Mouse (Mus musculus) lung, embryonic 15.5 days (tissue): ENCODE results near the gene Zfp92. TPM values are rescaled to one million over a fixed set of nuclear protein-coding genes. Genes with fewer than 3 reads are reported as not detected.

Experiments used
- ATAC-seq: fragments of 200-750 bp; cut with Nextera tagmentation; 2 replicates; pipeline ENCODE4 v1.8.0; 2017; ENCODE audit warnings: moderate number of reproducible peaks, borderline replicate concordance; ENCODE audit not compliant: low FRiP score, low TSS enrichment; ENCODE audit errors: extremely low read depth
- H3K27ac ChIP-seq: fragments of 300-500 bp; sonication (generic); 2 replicates; pipeline ENCODE4 v1.5.1; 2015; ENCODE audit warnings: moderate library complexity, mild to moderate bottlenecking, inconsistent platforms
- H3K27me3 ChIP-seq: fragments of 300-500 bp; sonication (generic); 2 replicates; pipeline ENCODE4 v1.6.1; 2015; ENCODE audit warnings: inconsistent platforms
- H3K36me3 ChIP-seq: fragments of 300-500 bp; sonication (generic); 2 replicates; pipeline ENCODE4 v1.6.1; 2015; ENCODE audit warnings: inconsistent platforms
- H3K4me1 ChIP-seq: fragments of 300-500 bp; sonication (generic); 2 replicates; pipeline ENCODE4 v1.6.1; 2015; ENCODE audit warnings: inconsistent platforms
- H3K4me2 ChIP-seq: fragments of 300-500 bp; sonication (generic); 2 replicates; pipeline ENCODE4 v1.6.1; 2015; ENCODE audit warnings: inconsistent platforms, mild to moderate bottlenecking, moderate library complexity
- H3K4me3 ChIP-seq: fragments of 300-500 bp; sonication (generic); 2 replicates; pipeline ENCODE4 v1.5.1; 2015; ENCODE audit warnings: mild to moderate bottlenecking, inconsistent platforms
- H3K9ac ChIP-seq: fragments of 300-500 bp; sonication (generic); 2 replicates; pipeline ENCODE4 v1.6.1; 2015; ENCODE audit warnings: inconsistent platforms
- H3K9me3 ChIP-seq: fragments of 300-500 bp; sonication (generic); 2 replicates; pipeline ENCODE4 v1.6.1; 2016; ENCODE audit warnings: inconsistent platforms
- WGBS: fragments of 180-500 bp; shearing (Covaris S2); methylation state at CpG from one replicate; pipeline ENCODE4 v1.1.7; 2015; 5-methylcytosine and 5-hydroxymethylcytosine counted together
- polyA plus RNA-seq: library from polyadenylated mRNA; unstranded; fragments of >200 nt; fragmentation: Nextera tagmentation; extraction: Ambion mirVana; gene quantifications from 2 replicates; pipeline ENCODE4 v1.2.1, GENCODE M21; 2015

Zfp92 gene
- polyA plus RNA-seq, 1 experiment from 2014 or later = 0.19 TPM

DNA sequence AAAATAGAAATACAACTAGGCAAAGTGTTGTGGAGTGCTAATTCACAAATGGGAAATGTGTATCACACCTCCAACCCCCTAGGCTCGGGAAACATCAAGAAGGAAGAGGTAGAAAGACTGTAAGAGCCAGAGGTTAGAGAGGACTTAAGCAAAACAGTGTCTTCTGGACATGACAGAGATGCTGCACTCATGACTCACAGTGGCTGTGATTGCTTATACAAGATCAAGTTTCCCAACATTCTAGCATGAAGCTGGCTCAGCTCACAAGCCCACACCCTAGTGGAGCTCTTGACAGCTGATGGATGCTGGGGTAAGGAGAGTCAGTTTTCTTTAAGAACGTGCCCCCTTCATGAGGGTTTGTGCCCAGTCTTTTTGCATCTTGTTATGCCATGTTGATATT lies 30.5 kb downstream of the Zfp92 start:
- no peaks in the 10 kb centered on the region for H3K27me3 ChIP-seq
- H3K9me3 ChIP-seq = no peaks in the 10 kb centered on the region
- H3K4me3 ChIP-seq = no peak overlapping the region
- H3K27ac ChIP-seq = no peak overlapping the region
- no peak overlapping the region for H3K9ac ChIP-seq
- WGBS = 49% methylated on average over 2 of the region's 2 CpGs
- ATAC-seq = no peak
- H3K4me1 ChIP-seq = no peaks in the 10 kb centered on the region
- no peak overlapping the region for H3K4me2 ChIP-seq
- H3K36me3 ChIP-seq = no peaks in the 10 kb centered on the region

DNA sequence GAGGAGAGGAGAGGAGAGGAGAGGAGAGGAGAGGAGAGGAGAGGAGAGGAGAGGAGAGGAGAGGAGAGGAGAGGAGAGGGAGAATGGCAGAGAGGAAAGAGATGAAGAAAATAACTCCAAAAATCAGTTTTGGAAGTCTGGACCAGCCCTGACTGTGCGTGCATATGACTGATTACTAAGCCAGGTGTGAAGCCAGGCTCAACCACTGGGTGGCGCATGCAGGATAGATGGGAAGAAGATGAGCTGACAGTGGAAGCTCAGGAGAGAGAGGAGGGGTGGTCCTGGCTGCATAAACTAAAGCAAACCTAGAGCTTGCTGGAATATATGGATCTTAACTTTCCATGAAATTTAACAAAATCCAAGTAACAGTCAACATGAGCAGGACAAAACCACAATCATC lies 41.1 kb downstream of the Zfp92 start:
- WGBS = 24% methylated on average over 2 of the region's 2 CpGs
- Histone ChIP-seq H3K9ac (no peak overlapping the region), H3K36me3 (no peaks in the 10 kb centered on the region), H3K4me2 (no peak overlapping the region), H3K4me3 (no peak overlapping the region), H3K27me3 (no peaks in the 10 kb centered on the region), H3K9me3 (no peaks in the 10 kb centered on the region), H3K4me1 (no peaks in the 10 kb centered on the region), H3K27ac (no peak overlapping the region)
- ATAC-seq = no peak

DNA sequence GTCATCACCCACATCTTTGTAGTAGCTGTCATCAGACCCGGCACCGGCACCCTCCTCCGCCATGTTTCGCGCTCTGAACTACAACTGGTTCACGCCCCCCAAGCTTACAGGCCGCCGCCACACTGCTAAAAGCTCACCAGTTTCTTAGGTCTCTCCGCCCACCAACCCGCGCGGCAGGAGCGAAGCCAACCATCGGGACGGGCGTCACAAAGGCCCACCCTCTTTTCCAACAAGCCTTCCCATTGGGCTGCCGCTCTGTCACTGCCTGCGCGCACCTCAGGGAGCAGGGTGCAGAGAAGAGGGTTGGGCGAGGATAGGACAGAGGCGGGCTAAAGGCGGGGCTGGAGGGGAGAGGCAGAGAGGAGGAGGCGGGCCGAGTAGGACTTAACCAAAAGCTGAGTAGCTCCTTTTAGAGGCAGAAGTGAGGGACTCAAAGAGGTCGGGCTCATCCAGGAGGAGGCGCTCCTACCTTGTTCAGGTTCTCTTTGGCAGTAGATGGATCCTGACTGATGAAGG lies 48.0 kb downstream of the Zfp92 start, which contains the start of gene Haus7:
TSS of gene Haus7 (minus strand) at position 168 of the 516 bp plus-strand sequence.
- peak within 1 kb of the TSS; percentile 63 for H3K4me2 ChIP-seq
- 15% methylated on average over 26 of the region's 26 CpGs for WGBS
- H3K4me3 ChIP-seq = peak within 1 kb of the TSS; percentile 55
- H3K36me3 ChIP-seq = no peaks in the 10 kb centered on the region
- H3K9me3 ChIP-seq = no peaks in the 10 kb centered on the region
- peak within 1 kb of the TSS; percentile 49 for H3K9ac ChIP-seq
- no peaks in the 10 kb centered on the region for H3K4me1 ChIP-seq
- H3K27ac ChIP-seq = no peak within 1 kb of the TSS
- H3K27me3 ChIP-seq = no peaks in the 10 kb centered on the region
- ATAC-seq = peak; percentile 100

DNA sequence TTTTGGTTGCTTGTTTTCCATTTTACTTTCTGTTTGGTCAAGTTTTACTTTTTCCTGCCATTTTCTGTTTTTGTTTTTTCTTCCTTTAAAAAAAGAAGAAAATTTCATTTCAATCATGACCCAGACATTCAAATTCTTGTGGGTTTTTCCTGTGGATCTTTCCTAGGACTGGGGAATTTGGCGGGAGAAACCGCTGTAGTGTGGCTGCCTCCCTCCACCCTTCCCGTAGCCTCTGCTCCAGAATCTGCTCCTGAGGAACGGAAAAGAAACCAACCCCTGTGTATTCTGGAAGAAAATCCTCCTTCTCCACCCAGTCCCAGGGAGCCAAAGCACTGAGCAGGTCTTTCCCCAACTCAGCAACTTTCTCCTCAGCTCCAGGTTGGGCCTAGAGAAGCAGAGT lies 49.9 kb downstream of the Zfp92 start:
- Histone ChIP-seq H3K9me3 (no peaks in the 10 kb centered on the region), H3K4me2 (no peak overlapping the region), H3K4me1 (peaks cover 2% of the 10 kb centered on the region), H3K27ac (no peak overlapping the region), H3K36me3 (no peaks in the 10 kb centered on the region), H3K9ac (no peak overlapping the region), H3K4me3 (no peak overlapping the region), H3K27me3 (no peaks in the 10 kb centered on the region)
- no peak for ATAC-seq
- WGBS = 71% methylated on average over 4 of the region's 4 CpGs

DNA sequence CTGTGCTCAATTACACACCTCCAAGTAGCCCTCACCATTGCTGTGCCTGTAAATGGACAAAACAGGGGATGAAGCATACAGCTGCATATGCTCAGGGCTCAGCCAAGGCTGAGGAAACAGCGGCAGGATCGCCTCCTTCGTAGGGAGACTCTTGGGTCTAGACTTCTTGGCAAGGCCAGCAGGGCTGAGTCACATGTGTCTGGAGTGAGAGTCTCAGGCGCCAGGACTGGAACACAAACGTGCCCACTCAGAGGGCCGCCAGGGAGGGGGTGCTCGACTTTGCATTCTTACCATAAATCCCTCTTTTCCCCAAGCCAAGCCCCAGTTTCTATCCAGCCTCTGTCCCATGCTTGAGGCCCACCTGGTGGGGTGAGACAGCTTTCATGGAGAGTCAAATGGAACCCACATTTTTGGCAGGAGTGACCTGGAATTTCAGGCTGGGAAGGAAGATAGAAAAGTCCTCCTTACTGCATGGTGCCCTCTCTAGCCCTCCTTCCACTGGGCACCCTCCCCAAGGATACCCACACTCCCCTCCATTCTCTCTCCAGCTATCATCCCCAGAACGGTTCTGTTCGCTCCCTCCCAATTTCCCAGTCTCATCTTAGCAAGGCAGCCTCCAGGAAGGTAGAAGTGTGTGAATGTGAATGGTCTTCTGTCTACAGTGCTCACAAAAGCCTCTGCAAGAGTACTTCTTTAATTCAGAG lies 54.7 kb downstream of the Zfp92 start:
- Histone ChIP-seq H3K27ac (peak overlapping the region; percentile 63), H3K4me3 (no peak overlapping the region), H3K27me3 (no peaks in the 10 kb centered on the region), H3K4me1 (peaks cover 34% of the 10 kb centered on the region), H3K36me3 (no peaks in the 10 kb centered on the region), H3K9ac (no peak overlapping the region), H3K4me2 (no peak overlapping the region), H3K9me3 (no peaks in the 10 kb centered on the region)
- ATAC-seq = peak; percentile 77
- WGBS = 41% methylated on average over 9 of the region's 9 CpGs

DNA sequence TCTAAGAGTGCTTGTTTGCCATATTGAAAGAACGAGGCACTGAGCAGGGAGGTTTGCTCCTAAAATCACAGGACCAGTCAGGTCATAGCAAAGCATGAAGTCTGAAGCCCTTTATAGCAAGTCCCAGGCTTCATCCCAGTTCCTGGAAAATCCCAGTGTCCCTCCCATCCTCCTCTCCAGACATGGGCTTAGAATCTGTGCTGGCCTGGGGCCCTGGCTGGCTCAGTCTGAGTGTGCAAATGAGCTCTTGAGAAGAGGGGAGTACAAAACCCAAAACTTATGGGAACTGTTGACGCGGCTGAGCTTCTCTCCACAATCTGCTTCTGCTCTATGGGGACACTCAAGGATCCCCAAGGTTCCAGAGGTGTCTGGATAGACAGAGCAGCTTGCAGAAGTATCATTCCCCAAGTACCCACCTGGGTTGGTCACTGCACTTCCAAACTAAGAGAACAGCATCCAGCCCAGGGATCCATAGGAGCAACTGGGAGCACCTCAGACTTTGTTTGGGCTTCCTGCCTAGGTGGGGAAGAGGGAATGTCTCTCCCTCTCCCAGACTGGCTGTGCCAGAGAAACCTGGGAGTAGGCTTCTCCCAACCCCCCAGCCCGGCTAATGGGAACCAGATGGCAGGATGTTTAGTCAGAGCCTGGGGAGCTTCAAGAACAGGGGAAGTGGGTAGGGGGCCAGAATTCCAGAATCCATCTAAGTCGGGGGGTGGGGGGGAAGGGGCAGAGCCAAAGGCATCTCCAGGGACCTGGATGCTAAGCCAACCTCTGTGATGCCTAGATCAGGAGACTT lies 56.7 kb downstream of the Zfp92 start:
- Histone ChIP-seq H3K9ac (no peak overlapping the region), H3K27me3 (no peaks in the 10 kb centered on the region), H3K4me1 (peaks cover 34% of the 10 kb centered on the region), H3K9me3 (no peaks in the 10 kb centered on the region), H3K4me3 (no peak overlapping the region), H3K27ac (peak overlapping the region; percentile 90), H3K4me2 (no peak overlapping the region), H3K36me3 (no peaks in the 10 kb centered on the region)
- peak; percentile 58; the same call in 1 of the 2 replicates for ATAC-seq
- 47% methylated on average over 5 of the region's 5 CpGs for WGBS

DNA sequence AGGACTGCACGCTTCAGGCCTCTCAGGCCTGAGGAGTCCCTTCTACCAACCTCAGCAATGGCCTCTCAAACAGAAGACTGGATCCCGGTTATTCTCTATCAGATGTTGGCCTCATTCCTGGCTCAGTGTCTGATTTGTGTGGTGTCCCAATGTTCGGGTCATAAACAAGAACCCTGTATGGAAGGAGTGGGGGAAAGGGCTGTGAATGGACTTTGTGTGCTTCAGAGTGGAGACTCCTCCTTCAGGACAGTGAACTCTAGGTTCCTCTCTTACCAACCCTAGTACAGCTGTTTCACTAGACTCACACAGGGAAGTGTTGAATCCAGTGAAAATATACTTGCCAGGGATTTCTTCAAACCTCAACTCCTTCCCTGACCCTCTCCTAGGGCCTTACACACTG lies 57.4 kb downstream of the Zfp92 start:
- ATAC-seq = peak; percentile 54; the same call in 1 of the 2 replicates
- Histone ChIP-seq H3K4me2 (no peak overlapping the region), H3K9ac (no peak overlapping the region), H3K27ac (peak overlapping the region; percentile 90), H3K9me3 (no peaks in the 10 kb centered on the region), H3K36me3 (no peaks in the 10 kb centered on the region), H3K27me3 (no peaks in the 10 kb centered on the region), H3K4me3 (no peak overlapping the region), H3K4me1 (peaks cover 34% of the 10 kb centered on the region)
- WGBS = 47% methylated on average over 3 of the region's 3 CpGs

DNA sequence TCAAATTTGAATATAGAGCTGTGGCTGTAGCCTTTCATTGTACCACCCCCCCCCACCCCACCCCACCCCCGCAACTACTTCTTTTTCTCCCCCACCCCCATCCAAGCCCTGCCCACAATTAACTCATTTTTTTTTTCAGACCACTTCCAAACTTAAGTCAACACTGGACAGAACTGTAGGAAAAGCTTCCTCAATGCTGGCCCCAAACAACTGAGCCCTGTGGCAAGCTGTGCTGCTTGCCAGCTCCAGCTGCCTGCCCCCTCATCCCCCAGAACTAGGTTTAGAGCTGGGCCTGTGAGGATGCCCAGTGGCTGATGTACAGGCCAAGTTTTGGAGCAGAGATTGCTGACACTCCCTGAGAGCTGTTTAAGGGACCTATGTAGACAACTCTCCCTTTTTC lies 57.9 kb downstream of the Zfp92 start:
- no peak overlapping the region for H3K4me3 ChIP-seq
- no peak overlapping the region for H3K4me2 ChIP-seq
- H3K9me3 ChIP-seq = no peaks in the 10 kb centered on the region
- 36% methylated on average over 1 of the region's 1 CpGs for WGBS
- H3K27ac ChIP-seq = peak overlapping the region; percentile 90
- no peaks in the 10 kb centered on the region for H3K36me3 ChIP-seq
- H3K9ac ChIP-seq = no peak overlapping the region
- peaks cover 34% of the 10 kb centered on the region for H3K4me1 ChIP-seq
- ATAC-seq = peak; percentile 2; the same call in 1 of the 2 replicates
- no peaks in the 10 kb centered on the region for H3K27me3 ChIP-seq

DNA sequence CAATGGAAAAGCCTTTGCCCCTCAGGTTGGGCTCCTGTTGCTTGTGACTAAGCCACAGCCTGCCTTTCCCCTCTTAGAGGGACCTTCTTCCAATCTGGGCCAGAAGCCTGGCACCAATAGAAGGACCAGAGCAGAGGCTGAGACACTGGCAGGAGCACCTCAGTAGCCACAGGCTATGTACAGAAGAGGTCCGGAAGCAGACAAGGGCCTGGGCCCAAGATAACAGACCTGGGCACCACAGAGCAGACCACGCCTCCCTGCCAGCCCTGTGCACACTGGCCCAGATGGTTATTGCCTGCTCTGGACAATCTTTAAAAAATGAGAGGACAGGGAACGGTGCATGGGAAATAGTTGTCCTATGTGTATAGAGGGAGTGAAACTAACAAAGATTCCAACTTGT lies 60.9 kb downstream of the Zfp92 start:
- no peaks in the 10 kb centered on the region; the same call in 1 of the 2 replicates for H3K27me3 ChIP-seq
- no peak for ATAC-seq
- H3K9ac ChIP-seq = no peak overlapping the region
- 83% methylated on average over 3 of the region's 3 CpGs for WGBS
- no peaks in the 10 kb centered on the region for H3K36me3 ChIP-seq
- H3K4me2 ChIP-seq = no peak overlapping the region
- H3K4me1 ChIP-seq = peaks cover 41% of the 10 kb centered on the region
- H3K4me3 ChIP-seq = no peak overlapping the region
- H3K27ac ChIP-seq = no peak overlapping the region
- no peaks in the 10 kb centered on the region for H3K9me3 ChIP-seq

DNA sequence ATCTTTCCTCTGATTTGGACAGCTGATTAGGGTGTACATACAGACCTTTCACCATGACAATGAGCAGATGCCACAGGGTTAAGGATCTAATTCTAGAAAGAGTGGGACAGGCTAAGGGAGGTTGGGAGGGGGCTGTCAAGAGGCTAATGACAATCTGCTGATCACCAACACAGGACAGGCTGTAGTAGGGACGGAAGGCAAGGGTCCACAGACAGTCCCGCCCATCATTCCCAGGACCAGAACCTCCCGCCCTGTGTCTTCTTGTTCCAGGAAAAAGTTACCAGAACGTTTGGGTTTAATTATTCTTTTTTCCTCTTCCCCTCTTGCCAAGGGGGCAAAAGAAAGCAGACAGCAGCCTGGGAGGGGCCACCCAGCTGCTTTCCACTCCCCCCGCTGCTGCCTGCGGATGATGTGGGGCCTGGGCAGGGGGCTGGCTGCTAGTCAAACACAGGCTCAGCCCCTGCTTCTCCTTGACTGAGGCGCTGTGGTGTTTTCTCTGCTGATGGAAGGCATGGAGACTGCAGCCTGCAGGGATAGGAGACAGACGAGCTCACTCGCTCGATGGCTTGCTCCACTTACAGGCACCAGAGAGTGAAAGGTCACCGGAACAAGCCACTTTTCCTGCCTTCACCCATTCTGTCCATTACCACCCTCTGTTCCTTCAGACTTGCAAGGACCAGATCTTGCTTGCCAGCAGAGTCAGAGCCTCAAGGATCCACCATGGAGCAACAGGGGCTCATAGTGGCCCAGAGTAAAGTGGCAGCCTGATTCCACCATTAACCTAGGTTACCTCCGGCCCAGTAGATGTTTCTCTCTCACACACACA lies 63.7 kb downstream of the Zfp92 start:
- WGBS = 45% methylated on average over 12 of the region's 12 CpGs
- Histone ChIP-seq H3K9ac (no peak overlapping the region), H3K4me3 (no peak overlapping the region), H3K9me3 (no peaks in the 10 kb centered on the region), H3K36me3 (no peaks in the 10 kb centered on the region), H3K27me3 (no peaks in the 10 kb centered on the region; the same call in 1 of the 2 replicates), H3K4me2 (no peak overlapping the region), H3K27ac (peak overlapping the region; percentile 88), H3K4me1 (peaks cover 34% of the 10 kb centered on the region)
- peak; percentile 63 for ATAC-seq

DNA sequence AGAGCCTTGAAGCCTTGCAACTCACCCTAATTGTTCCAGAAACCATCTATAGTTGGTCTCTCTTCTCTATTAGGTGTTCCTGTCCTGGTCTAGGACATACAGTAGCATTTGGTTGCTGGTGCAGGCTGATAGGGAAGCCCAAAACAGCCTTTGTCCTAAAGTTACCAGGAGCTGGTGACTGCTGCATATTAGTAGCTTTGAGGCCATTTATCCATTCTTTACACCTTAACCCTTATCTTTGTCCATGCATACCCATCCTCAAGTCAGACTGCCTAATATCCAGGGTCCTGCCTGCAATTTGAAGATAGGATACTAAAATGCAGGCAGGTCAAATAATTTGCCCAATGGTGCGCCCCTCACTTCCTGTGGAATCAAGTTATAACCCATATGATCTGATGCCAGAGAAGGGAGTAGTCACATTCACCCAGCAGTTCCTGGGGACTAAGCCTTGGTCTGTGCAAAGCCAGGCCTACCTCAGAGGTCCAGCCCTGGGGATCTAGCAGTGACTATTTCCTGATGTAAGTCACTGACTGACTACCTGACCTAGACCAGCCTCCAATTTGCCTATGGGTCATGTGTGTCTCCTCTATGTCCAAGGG lies 64.9 kb downstream of the Zfp92 start:
- H3K4me3 ChIP-seq = no peak overlapping the region
- no peak overlapping the region for H3K4me2 ChIP-seq
- no peak for ATAC-seq

More for the DNA sequence above, 64.9 kb downstream of the Zfp92 start:
- Histone ChIP-seq H3K4me1 (peaks cover 43% of the 10 kb centered on the region), H3K9ac (no peak overlapping the region), H3K27ac (peak overlapping the region; percentile 88), H3K36me3 (no peaks in the 10 kb centered on the region), H3K9me3 (no peaks in the 10 kb centered on the region), H3K27me3 (no peaks in the 10 kb centered on the region; the same call in 1 of the 2 replicates)
- 83% methylated on average over 1 of the region's 1 CpGs for WGBS
